Mouse (Mus musculus) lung, adult 2 months (tissue): ENCODE results near the gene Mob3b. TPM values are rescaled to one million over a fixed set of nuclear protein-coding genes. Genes with fewer than 3 reads are reported as not detected.

ENCODE experiments used
- DNase-seq: peaks from one replicate; pipeline ENCODE4 v3.0.0; 2022
- H3K4me1 ChIP-seq: fragments of 200-500 bp; 2 replicates; pipeline ENCODE4 v1.6.1; 2011; ENCODE audit warnings: low read length; ENCODE audit not compliant: control insufficient read depth, insufficient read depth
- H3K4me3 ChIP-seq: fragments of 200-500 bp; replicated peaks from 2 replicates; pipeline ENCODE3; 2011; ENCODE audit warnings: low read depth, mild to moderate bottlenecking, control low read depth, low read length; ENCODE audit errors: extremely low read depth
- CTCF ChIP-seq: fragments of 200-500 bp; IDR thresholded peaks from 2 replicates; pipeline ENCODE4 v1.5.1; 2011; ENCODE audit warnings: mild to moderate bottlenecking, low read length, control low read depth; ENCODE audit not compliant: insufficient read depth
- POLR2A ChIP-seq: fragments of 200-500 bp; IDR thresholded peaks from 2 replicates; pipeline ENCODE4 v1.6.1; 2011; ENCODE audit warnings: low read depth, mild to moderate bottlenecking, control low read depth, low read length, borderline replicate concordance; ENCODE audit errors: extremely low read depth
- WGBS: fragments of 180-500 bp; shearing (Covaris S2); methylation state at CpG from one replicate; pipeline ENCODE4 v1.1.7; 2018; 5-methylcytosine and 5-hydroxymethylcytosine counted together
- polyA plus RNA-seq: library from polyadenylated mRNA; depleted of rRNA; stranded (reverse); fragments of >200 nt; gene quantifications from 2 replicates; pipeline ENCODE4 v1.2.3, GENCODE M21; 2012

Mob3b gene
- polyA plus RNA-seq, 1 experiment: 10.4 TPM

- WGBS: 92% methylated on average over 4 of the region's 4 CpGs
- DNase-seq: no peak
- TF ChIP-seq POLR2A (no peak), CTCF (no peak)
- Histone ChIP-seq H3K4me3 (no peak within 1 kb of the TSS), H3K4me1 (no peaks in the 10 kb centered on the region)
These were observed 5.5 kb downstream of the Mob3b start, which contains the start of gene Ifnk for GRCm38 (mm10) chr4:35151756-35152155. Ifnk (plus strand) TSS chr4:35152056.

- no peak for DNase-seq
- TF ChIP-seq CTCF: no peak
- no peak for TF ChIP-seq POLR2A
- 81% methylated on average over 3 of the region's 3 CpGs for WGBS
- no peak overlapping the region for H3K4me3 ChIP-seq
- H3K4me1 ChIP-seq: no peaks in the 10 kb centered on the region
These were observed 6.6 kb downstream of the Mob3b start for GRCm38 (mm10) chr4:35150706-35151105.

- no peaks in the 10 kb centered on the region for H3K4me1 ChIP-seq
- no peak for DNase-seq
- H3K4me3 ChIP-seq: no peak overlapping the region
- TF ChIP-seq CTCF (no peak), POLR2A (no peak)
- 87% methylated on average over 4 of the region's 4 CpGs for WGBS
These were observed 9.0 kb downstream of the Mob3b start for GRCm38 (mm10) chr4:35148326-35148725.

GRCm38 (mm10) chr4:35146597-35146996, 10.7 kb downstream of the Mob3b start:
- no peak for DNase-seq
- no peak for TF ChIP-seq POLR2A
- TF ChIP-seq CTCF: no peak
- 76% methylated on average over 5 of the region's 5 CpGs for WGBS
- H3K4me1 ChIP-seq: no peaks in the 10 kb centered on the region
- H3K4me3 ChIP-seq: no peak overlapping the region

- DNase-seq: no peak
- WGBS: 76% methylated on average over 10 of the region's 10 CpGs
- TF ChIP-seq POLR2A (no peak), CTCF (no peak)
- Histone ChIP-seq H3K4me3 (no peak overlapping the region), H3K4me1 (no peaks in the 10 kb centered on the region)
These were observed 11.6 kb downstream of the Mob3b start for GRCm38 (mm10) chr4:35145726-35146125.

- no peak for DNase-seq
- Histone ChIP-seq H3K4me3 (no peak overlapping the region), H3K4me1 (no peaks in the 10 kb centered on the region)
- 63% methylated on average over 12 of the region's 12 CpGs for whole genome bisulfite sequencing
- TF ChIP-seq CTCF: no peak
- TF ChIP-seq POLR2A: no peak
These were observed 13.7 kb downstream of the Mob3b start for GRCm38 (mm10) chr4:35143472-35144102.

DNA sequence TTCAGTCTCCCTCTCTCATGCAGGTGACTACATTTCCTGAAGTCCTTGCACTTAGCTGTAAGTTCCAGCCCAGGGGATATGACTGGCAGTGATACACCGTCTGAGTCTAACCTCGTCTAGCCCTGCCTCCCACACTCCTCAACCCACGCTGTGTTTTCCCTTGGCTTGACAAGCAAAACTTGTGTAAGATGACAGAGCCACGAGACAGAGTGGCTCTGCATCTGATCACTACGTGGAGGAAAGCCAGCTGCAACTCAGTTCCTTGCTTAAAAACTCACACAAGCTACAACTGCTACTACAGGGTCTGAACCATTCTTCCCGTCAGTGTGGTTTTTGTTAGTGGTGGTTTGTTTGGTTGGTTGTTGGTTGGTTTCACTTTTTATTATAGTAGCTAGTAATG, 17.0 kb downstream of the Mob3b start:
- DNase-seq: no peak
- no peak overlapping the region for H3K4me3 ChIP-seq
- WGBS: 53% methylated on average over 6 of the region's 6 CpGs
- no peak for TF ChIP-seq CTCF
- no peak for TF ChIP-seq POLR2A
- peaks cover 3% of the 10 kb centered on the region; the same call in 1 of the 2 replicates for H3K4me1 ChIP-seq

GRCm38 (mm10) chr4:35138077-35138476, 19.2 kb downstream of the Mob3b start:
- no peak for DNase-seq
- Histone ChIP-seq H3K4me3 (no peak overlapping the region), H3K4me1 (peaks cover 3% of the 10 kb centered on the region; the same call in 1 of the 2 replicates)
- no peak for TF ChIP-seq POLR2A
- no peak for TF ChIP-seq CTCF
- 45% methylated on average over 6 of the region's 6 CpGs for WGBS

DNA sequence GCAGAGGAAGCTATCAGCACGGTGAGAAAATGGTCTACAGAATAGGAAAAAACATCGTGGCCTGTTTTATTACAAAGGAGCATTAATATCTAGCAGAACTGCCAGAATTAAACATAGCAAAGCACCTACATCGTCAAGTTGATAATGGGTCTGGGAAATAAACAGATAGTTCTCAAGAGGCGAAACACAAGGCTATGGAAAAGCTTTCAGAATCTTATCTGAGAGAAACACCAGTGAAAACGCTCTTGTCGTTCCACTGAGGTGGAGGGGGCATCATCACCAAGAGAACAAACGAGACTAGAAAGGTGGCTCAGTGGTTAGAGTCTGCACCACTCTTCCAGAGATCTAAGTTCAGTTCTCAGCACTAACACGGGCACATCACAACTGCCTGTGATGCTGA, 20.3 kb downstream of the Mob3b start:
- Histone ChIP-seq H3K4me3 (no peak overlapping the region), H3K4me1 (peaks cover 3% of the 10 kb centered on the region; the same call in 1 of the 2 replicates)
- TF ChIP-seq POLR2A: no peak
- TF ChIP-seq CTCF: no peak
- no peak for DNase-seq
- 71% methylated on average over 8 of the region's 8 CpGs for WGBS

- TF ChIP-seq CTCF: no peak
- Histone ChIP-seq H3K4me1 (peaks cover 7% of the 10 kb centered on the region), H3K4me3 (no peak overlapping the region)
- no peak for DNase-seq
- 69% methylated on average over 4 of the region's 4 CpGs for WGBS
These were observed 21.5 kb downstream of the Mob3b start for GRCm38 (mm10) chr4:35135806-35136205.
